Mouse (Mus musculus) heart, postnatal 0 days (tissue): ENCODE measurements around the gene Srarp. TPM values are rescaled to one million over a fixed set of nuclear protein-coding genes. Genes with fewer than 3 reads are reported as not detected.

Experiments used
- ATAC-seq: fragments of 200-750 bp; cut with Nextera tagmentation; 2 replicates; pipeline ENCODE4 v1.8.0; 2017; ENCODE audit warnings: low read depth, moderate number of reproducible peaks, moderate library complexity; ENCODE audit not compliant: insufficient read depth
- DNase-seq: peaks from one replicate; pipeline ENCODE4 v3.0.0-alpha.2; 2016; ENCODE audit warnings: low spot score
- H3K27ac ChIP-seq: fragments of 300-500 bp; sonication (generic); 2 replicates; pipeline ENCODE4 v1.5.1; 2014; ENCODE audit warnings: low read depth, mild to moderate bottlenecking
- H3K27me3 ChIP-seq: fragments of 300-500 bp; sonication (generic); 2 replicates; pipeline ENCODE4 v1.6.1; 2014; ENCODE audit warnings: low read length, mixed read lengths; ENCODE audit not compliant: control insufficient read depth, insufficient read depth
- H3K36me3 ChIP-seq: fragments of 300-500 bp; sonication (generic); replicated peaks from 2 replicates; pipeline ENCODE4 v1.6.1; 2014; ENCODE audit warnings: low read length, mixed read lengths; ENCODE audit not compliant: control insufficient read depth, insufficient read depth
- H3K4me1 ChIP-seq: fragments of 300-500 bp; sonication (generic); 2 replicates; pipeline ENCODE4 v1.6.1; 2014; ENCODE audit warnings: antibody characterized with exemption; ENCODE audit not compliant: control insufficient read depth, insufficient read depth
- H3K4me2 ChIP-seq: fragments of 300-500 bp; sonication (generic); 2 replicates; pipeline ENCODE4 v1.6.1; 2014; ENCODE audit warnings: low read depth, mild to moderate bottlenecking, low read length, moderate library complexity
- H3K4me3 ChIP-seq: fragments of 300-500 bp; sonication (generic); 2 replicates; pipeline ENCODE4 v1.5.1; 2014; ENCODE audit warnings: low read depth, low read length
- H3K9ac ChIP-seq: fragments of 300-500 bp; sonication (generic); replicated peaks from 2 replicates; pipeline ENCODE4 v1.6.1; 2014; ENCODE audit warnings: low read depth, low read length, mixed read lengths
- H3K9me3 ChIP-seq: fragments of 300-500 bp; sonication (generic); replicated peaks from 2 replicates; pipeline ENCODE4 v1.6.1; 2016; ENCODE audit warnings: low read length; ENCODE audit not compliant: control insufficient read depth
- CTCF ChIP-seq: IDR thresholded peaks from 2 replicates; pipeline ENCODE4 v1.5.1; 2016; ENCODE audit warnings: antibody characterized with exemption, control low read depth, low read depth
- EP300 ChIP-seq: IDR thresholded peaks from 2 replicates; pipeline ENCODE4 v1.6.1; 2016; ENCODE audit warnings: antibody characterized with exemption, low read depth
- WGBS: fragments of 180-500 bp; shearing (Covaris S2); extraction: QIAGEN DNeasy Blood & Tissue Kit; methylation state at CpG from one replicate; pipeline ENCODE4 v1.1.7; 2014; 5-methylcytosine and 5-hydroxymethylcytosine counted together
- polyA plus RNA-seq: library from polyadenylated mRNA; unstranded; fragments of >200 nt; fragmentation: Nextera tagmentation; extraction: Ambion mirVana; gene quantifications from 2 replicates; pipeline ENCODE4 v1.2.1, GENCODE M21; 2015
- total RNA-seq: library from RNA; depleted of rRNA; stranded (reverse); fragments of >200 nt; gene quantifications from 2 replicates; pipeline ENCODE4 v1.2.3, GENCODE M21; 2014; ENCODE audit warnings: low replicate concordance; rRNA removed

Srarp gene
- not detected in 2 replicates for total RNA-seq
- polyA plus RNA-seq, result not detected in 2 replicates

DNA sequence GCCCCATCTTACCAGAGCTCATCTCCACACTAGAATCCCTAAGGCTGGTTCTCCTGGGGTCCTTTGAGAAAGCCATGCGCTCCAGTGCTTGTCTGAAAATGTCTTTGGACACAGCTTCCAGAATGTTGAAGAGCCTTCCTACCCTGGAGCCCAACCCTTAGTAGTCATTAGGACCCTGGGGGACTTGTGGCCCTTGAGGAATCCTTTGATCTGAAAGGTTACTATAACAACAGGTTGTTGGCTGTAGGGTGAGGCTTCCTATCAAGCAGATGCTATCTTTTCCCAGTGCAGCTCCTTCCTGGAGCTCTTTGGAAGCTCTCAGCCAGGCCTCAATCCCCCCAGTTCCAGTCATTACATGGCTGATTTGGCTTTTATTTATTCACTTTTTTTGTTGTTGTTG is at the start of gene Srarp:
TSS of gene Srarp (minus strand) at position 132 of the 400 bp plus-strand sequence.
- Histone ChIP-seq H3K9ac (no peak within 1 kb of the TSS), H3K4me1 (no peaks in the 10 kb centered on the region), H3K4me3 (no peak within 1 kb of the TSS), H3K27ac (no peak within 1 kb of the TSS), H3K36me3 (no peaks in the 10 kb centered on the region), H3K27me3 (no peaks in the 10 kb centered on the region), H3K9me3 (no peaks in the 10 kb centered on the region), H3K4me2 (no peak within 1 kb of the TSS)
- DNase-seq, result no peak
- WGBS, result 75% methylated on average over 1 of the region's 1 CpGs
- TF ChIP-seq CTCF (no peak), EP300 (no peak)
- ATAC-seq, result no peak

GRCm38 (mm10) chr4:141484071-141484470 is 48.2 kb upstream of the Srarp start:
- Histone ChIP-seq H3K4me1 (no peaks in the 10 kb centered on the region), H3K4me3 (no peak overlapping the region), H3K9me3 (no peaks in the 10 kb centered on the region), H3K27ac (no peak overlapping the region), H3K36me3 (peaks cover 92% of the 10 kb centered on the region), H3K4me2 (no peak overlapping the region), H3K9ac (no peak overlapping the region), H3K27me3 (no peaks in the 10 kb centered on the region)
- TF ChIP-seq CTCF (no peak), EP300 (no peak)
- 51% methylated on average over 11 of the region's 11 CpGs for WGBS
- DNase-seq (no peak), ATAC-seq (no peak)

DNA sequence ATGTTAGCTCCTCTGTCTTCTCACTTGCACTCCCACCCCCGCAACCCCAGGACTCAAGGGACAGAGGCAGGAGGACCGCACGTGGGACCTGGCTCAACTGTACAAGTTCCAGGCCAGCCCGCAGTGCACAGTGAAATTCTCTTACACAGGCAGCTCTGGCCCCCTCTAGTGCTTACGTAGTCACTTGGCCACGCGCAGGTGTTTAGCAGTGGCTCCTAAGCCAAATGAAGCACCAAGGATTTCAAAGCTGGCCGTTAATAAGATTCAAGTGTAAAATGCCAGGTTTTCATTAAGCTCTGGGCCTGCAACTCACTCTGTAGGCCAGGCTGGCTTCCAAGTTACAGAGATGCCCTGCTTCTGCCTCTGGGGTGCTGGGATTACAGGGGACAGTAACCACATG is 43.5 kb upstream of the Srarp start:
- no peak for DNase-seq
- Histone ChIP-seq H3K4me2 (no peak overlapping the region), H3K36me3 (peaks cover 96% of the 10 kb centered on the region), H3K27ac (no peak overlapping the region), H3K4me3 (no peak overlapping the region), H3K4me1 (no peaks in the 10 kb centered on the region), H3K27me3 (no peaks in the 10 kb centered on the region), H3K9me3 (no peaks in the 10 kb centered on the region), H3K9ac (no peak overlapping the region)
- WGBS, result 88% methylated on average over 8 of the region's 8 CpGs
- no peak for ATAC-seq
- no peak for TF ChIP-seq CTCF
- no peak for TF ChIP-seq EP300

DNA sequence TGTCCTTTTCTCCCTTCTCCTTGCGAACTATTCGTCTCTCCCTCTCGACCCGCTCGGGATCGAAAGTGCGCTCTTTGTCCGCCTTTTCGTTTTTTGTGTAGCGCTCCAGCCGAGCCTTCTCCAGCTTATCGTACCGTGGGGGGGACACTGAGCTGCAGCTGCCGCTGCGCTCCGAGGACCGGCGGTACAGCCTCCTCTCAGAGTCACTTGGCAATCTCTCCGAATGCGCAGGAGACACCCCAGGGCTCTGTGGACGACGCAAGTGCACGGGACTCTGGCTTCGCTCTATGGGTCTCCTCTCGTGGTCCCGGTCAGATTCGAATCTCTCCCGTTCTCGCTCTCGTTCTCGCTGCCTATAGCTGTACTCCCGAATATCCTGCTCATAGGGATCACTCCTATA is 42.9 kb upstream of the Srarp start:
- H3K9ac ChIP-seq, result no peak overlapping the region
- H3K27ac ChIP-seq, result no peak overlapping the region
- WGBS, result 94% methylated on average over 32 of the region's 32 CpGs
- ATAC-seq (no peak), DNase-seq (no peak)
- no peak overlapping the region for H3K4me3 ChIP-seq
- H3K27me3 ChIP-seq, result no peaks in the 10 kb centered on the region
- no peak overlapping the region for H3K4me2 ChIP-seq
- no peaks in the 10 kb centered on the region for H3K9me3 ChIP-seq
- H3K4me1 ChIP-seq, result no peaks in the 10 kb centered on the region
- H3K36me3 ChIP-seq, result peaks cover 96% of the 10 kb centered on the region
- no peak for TF ChIP-seq EP300
- no peak for TF ChIP-seq CTCF

- 86% methylated on average over 23 of the region's 23 CpGs for WGBS
- DNase-seq (no peak), ATAC-seq (no peak)
- H3K4me1 ChIP-seq, result no peaks in the 10 kb centered on the region
- no peaks in the 10 kb centered on the region for H3K9me3 ChIP-seq
- H3K9ac ChIP-seq, result no peak overlapping the region
- TF ChIP-seq CTCF (no peak), EP300 (no peak)
- no peaks in the 10 kb centered on the region for H3K27me3 ChIP-seq
- peaks cover 96% of the 10 kb centered on the region for H3K36me3 ChIP-seq
- H3K4me2 ChIP-seq, result no peak overlapping the region
- no peak overlapping the region for H3K4me3 ChIP-seq
- peak overlapping the region; percentile 61 for H3K27ac ChIP-seq
Observed at GRCm38 (mm10) chr4:141478225-141478624, 42.3 kb upstream of the Srarp start.

DNA sequence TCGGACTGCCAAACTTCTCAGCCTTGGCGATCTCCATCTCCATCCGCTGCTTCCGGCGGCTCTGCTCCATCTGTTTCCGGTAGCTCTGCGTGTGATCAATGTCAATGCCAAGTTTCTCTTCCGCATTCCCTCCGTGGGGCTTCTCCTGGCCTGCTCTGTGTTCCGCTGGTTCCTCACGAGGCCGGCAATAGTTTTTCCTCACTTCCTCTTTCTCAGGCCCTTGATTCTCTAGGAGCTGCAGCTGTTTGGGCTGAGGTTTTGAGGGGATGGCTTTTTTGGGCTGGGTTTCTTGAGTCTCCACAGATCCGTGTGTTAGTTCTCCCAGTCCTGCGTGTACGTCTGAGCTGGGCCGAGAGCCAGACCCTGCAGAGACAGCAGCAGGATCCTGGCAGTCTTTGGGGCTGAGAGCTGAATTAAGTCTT is 41.8 kb upstream of the Srarp start:
- TF ChIP-seq EP300, result no peak
- no peak for TF ChIP-seq CTCF
- no peak overlapping the region for H3K9ac ChIP-seq
- H3K4me3 ChIP-seq, result no peak overlapping the region
- DNase-seq, result peak; percentile 39
- no peaks in the 10 kb centered on the region for H3K9me3 ChIP-seq
- H3K27me3 ChIP-seq, result no peaks in the 10 kb centered on the region
- no peaks in the 10 kb centered on the region for H3K4me1 ChIP-seq
- peaks cover 96% of the 10 kb centered on the region for H3K36me3 ChIP-seq
- ATAC-seq, result peak; percentile 18; the same call in 1 of the 2 replicates
- WGBS, result 74% methylated on average over 16 of the region's 16 CpGs
- H3K27ac ChIP-seq, result peak overlapping the region; percentile 61
- no peak overlapping the region for H3K4me2 ChIP-seq
